Mouse (Mus musculus) C2C12 (cell line): ENCODE measurements around the gene Tmem245. TPM values are rescaled to one million over a fixed set of nuclear protein-coding genes. Genes with fewer than 3 reads are reported as not detected.

Source experiments
- H3K27me3 ChIP-seq: one replicate; pipeline ENCODE4 v1.6.1; 2011; ENCODE audit not compliant: control insufficient read depth, insufficient read depth, insufficient read length
- H3K36me3 ChIP-seq: one replicate; pipeline ENCODE4 v1.6.1; 2011; ENCODE audit not compliant: control insufficient read depth, insufficient read depth
- H3K4me3 ChIP-seq: one replicate; pipeline ENCODE4 v1.5.1; 2011; ENCODE audit warnings: mild to moderate bottlenecking, control low read depth; ENCODE audit not compliant: poor library complexity, insufficient read depth, severe bottlenecking
- H3K79me2 ChIP-seq: one replicate; pipeline ENCODE4 v1.6.1; 2011; ENCODE audit not compliant: control insufficient read depth, insufficient read depth
- H3K79me3 ChIP-seq: one replicate; pipeline ENCODE4 v1.6.1; 2011; ENCODE audit warnings: low read depth, control low read depth
- H3ac ChIP-seq: one replicate; pipeline ENCODE3; 2011; ENCODE audit warnings: low read depth; ENCODE audit not compliant: control insufficient read depth, insufficient read length
- CEBPB ChIP-seq: IDR thresholded peaks from one replicate; pipeline ENCODE4 v1.6.1; 2011; ENCODE audit warnings: low read depth, mild to moderate bottlenecking, control low read depth, moderate library complexity
- CTCF ChIP-seq: IDR thresholded peaks from one replicate; pipeline ENCODE4 v1.5.1; 2011; ENCODE audit not compliant: control insufficient read depth, insufficient read depth, insufficient read length
- FOSL1 ChIP-seq: IDR thresholded peaks from one replicate; pipeline ENCODE4 v1.8.0; 2011; ENCODE audit warnings: mild to moderate bottlenecking, low read length; ENCODE audit not compliant: poor library complexity, insufficient read depth, severe bottlenecking
- MAX ChIP-seq: IDR thresholded peaks from one replicate; pipeline ENCODE4 v1.6.1; 2011; ENCODE audit warnings: mild to moderate bottlenecking, control low read depth
- MYOD1 ChIP-seq: IDR thresholded peaks from one replicate; pipeline ENCODE4 v1.6.1; 2011; ENCODE audit warnings: low read depth; ENCODE audit not compliant: control insufficient read depth, insufficient read length
- MYOG ChIP-seq: IDR thresholded peaks from one replicate; pipeline ENCODE4 v1.6.1; 2011; ENCODE audit not compliant: control insufficient read depth, insufficient read length; ENCODE audit errors: extremely low read depth
- USF1 ChIP-seq: IDR thresholded peaks from one replicate; pipeline ENCODE4 v1.6.1; 2011; ENCODE audit warnings: low read depth, mild to moderate bottlenecking, control low read depth, moderate library complexity
- polyA plus RNA-seq: library from polyadenylated mRNA; unstranded; fragments of >200 nt; fragmentation: generic; extraction: Trizol; gene quantifications from one replicate; pipeline ENCODE4 v1.2.1, GENCODE M21; 2012; ENCODE audit warnings: missing spikeins

Gene Tmem245
- polyA plus RNA-seq, 1 experiment: 5.7 TPM

GRCm38 (mm10) chr4:56937136-56937535 is 10.1 kb downstream of the Tmem245 start:
- Histone ChIP-seq H3K36me3 (peaks cover 25% of the 10 kb centered on the region), H3K79me3 (peaks cover 52% of the 10 kb centered on the region), H3ac (no peak overlapping the region), H3K27me3 (no peaks in the 10 kb centered on the region), H3K4me3 (no peak overlapping the region), H3K79me2 (peaks cover 74% of the 10 kb centered on the region)
- TF ChIP-seq MAX: no peak
- no peak for TF ChIP-seq CTCF
- TF ChIP-seq USF1: no peak
- TF ChIP-seq MYOG: no peak

- Histone ChIP-seq H3K79me3 (peaks cover 40% of the 10 kb centered on the region), H3K36me3 (peaks cover 39% of the 10 kb centered on the region), H3K79me2 (peaks cover 72% of the 10 kb centered on the region), H3K4me3 (no peak overlapping the region), H3ac (no peak overlapping the region), H3K27me3 (no peaks in the 10 kb centered on the region)
- no peak for TF ChIP-seq CTCF
- no peak for TF ChIP-seq CEBPB
- no peak for TF ChIP-seq FOSL1
- no peak for TF ChIP-seq MYOD1
- TF ChIP-seq MAX: no peak
- no peak for TF ChIP-seq USF1
- TF ChIP-seq MYOG: no peak
These were observed 11.9 kb downstream of the Tmem245 start for GRCm38 (mm10) chr4:56935327-56935726.

- TF ChIP-seq CTCF: no peak
- no peak for TF ChIP-seq FOSL1
- TF ChIP-seq MYOG: no peak
- no peak for TF ChIP-seq USF1
- no peak for TF ChIP-seq MAX
- no peak for TF ChIP-seq CEBPB
- Histone ChIP-seq H3K4me3 (no peak overlapping the region), H3K79me3 (peaks cover 23% of the 10 kb centered on the region), H3K79me2 (peaks cover 70% of the 10 kb centered on the region), H3K27me3 (no peaks in the 10 kb centered on the region), H3ac (no peak overlapping the region), H3K36me3 (peaks cover 54% of the 10 kb centered on the region)
These were observed 14.1 kb downstream of the Tmem245 start for GRCm38 (mm10) chr4:56933154-56933553.

- Histone ChIP-seq H3K27me3 (no peaks in the 10 kb centered on the region), H3K79me2 (peaks cover 70% of the 10 kb centered on the region), H3K4me3 (no peak overlapping the region), H3K36me3 (peaks cover 63% of the 10 kb centered on the region), H3ac (no peak overlapping the region), H3K79me3 (peaks cover 15% of the 10 kb centered on the region)
- TF ChIP-seq CTCF (no peak), FOSL1 (no peak), MYOD1 (no peak), MAX (no peak), CEBPB (no peak)
These were observed 15.1 kb downstream of the Tmem245 start for GRCm38 (mm10) chr4:56932096-56932495.

- TF ChIP-seq MAX (no peak), MYOD1 (no peak), USF1 (no peak), MYOG (no peak), CTCF (no peak), FOSL1 (no peak), CEBPB (no peak)
- Histone ChIP-seq H3K27me3 (no peaks in the 10 kb centered on the region), H3K79me3 (peaks cover 13% of the 10 kb centered on the region), H3K79me2 (peaks cover 67% of the 10 kb centered on the region), H3K36me3 (peaks cover 77% of the 10 kb centered on the region), H3K4me3 (no peak overlapping the region), H3ac (no peak overlapping the region)
These were observed 16.9 kb downstream of the Tmem245 start for GRCm38 (mm10) chr4:56930312-56930711.

GRCm38 (mm10) chr4:56926971-56927370 is 20.3 kb downstream of the Tmem245 start:
- H3ac ChIP-seq: no peak overlapping the region
- peaks cover 86% of the 10 kb centered on the region for H3K36me3 ChIP-seq
- no peak overlapping the region for H3K4me3 ChIP-seq
- no peaks in the 10 kb centered on the region for H3K27me3 ChIP-seq
- peaks cover 7% of the 10 kb centered on the region for H3K79me3 ChIP-seq
- no peak for TF ChIP-seq CEBPB
- TF ChIP-seq FOSL1: no peak
- H3K79me2 ChIP-seq: peaks cover 52% of the 10 kb centered on the region
